Mouse (Mus musculus): ENCODE data around the gene Large1. TPM values are rescaled to one million over a fixed set of nuclear protein-coding genes. Genes with fewer than 3 reads are reported as not detected.
"Not testable (repeated sequence)": the region's sequence is repeated elsewhere in the genome, so short reads cannot be mapped to it uniquely, and the experiment has no call there.

Gene Large1
- polyA plus RNA-seq (2015; fragmentation: Nextera tagmentation; extraction: Ambion mirVana) = 9.9 and 11.9 TPM in 2 replicates

DNA sequence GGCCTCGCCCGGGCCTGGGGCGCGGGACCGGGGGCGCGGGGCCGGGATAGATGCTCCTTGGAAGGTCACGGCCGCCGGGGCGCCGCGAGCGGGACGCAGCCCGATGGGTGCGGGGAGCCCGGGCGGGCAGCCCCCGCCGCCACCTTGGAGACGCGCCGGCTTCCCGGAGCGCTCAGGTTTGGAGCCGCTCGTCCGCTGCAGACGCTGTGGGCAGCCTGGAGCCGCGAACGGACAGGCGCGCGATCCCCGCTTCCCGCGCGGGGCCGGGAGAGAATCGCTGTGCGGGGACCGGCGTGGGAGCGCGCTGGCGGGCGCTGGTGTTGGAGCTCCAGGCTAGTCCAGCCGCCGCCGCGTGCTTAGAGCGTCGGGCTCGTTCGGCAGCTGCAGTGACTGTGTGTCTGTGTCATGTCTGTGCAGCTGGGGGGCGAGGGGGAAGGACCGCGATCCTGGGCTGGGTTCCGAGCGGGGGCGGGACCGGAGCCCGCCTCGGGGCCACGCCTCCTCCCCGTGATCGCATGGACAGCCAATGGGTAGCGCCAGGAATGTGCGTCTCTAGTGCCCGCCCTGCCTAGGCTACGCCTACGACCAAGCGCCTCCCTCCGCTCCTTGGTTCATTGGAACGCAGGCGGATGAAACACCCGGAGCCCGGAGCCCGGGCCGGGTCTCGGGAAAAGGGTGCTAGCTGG, at the start of gene Large1:
TSS of gene Large1 (minus strand) at position 433 of the 686 bp plus-strand sequence.
- no peaks in the 10 kb centered on the region for H3K27me3 ChIP-seq
- peak within 1 kb of the TSS; percentile 89 for H3K9ac ChIP-seq (replicated peaks)
- peak; percentile 99 for ATAC-seq
- H3K4me3 ChIP-seq (replicated peaks) = peak within 1 kb of the TSS; percentile 85
- no peaks in the 10 kb centered on the region for H3K36me3 ChIP-seq
- WGBS = under 1% methylated on average over 71 of the region's 84 CpGs
- H3K27ac ChIP-seq = peak within 1 kb of the TSS; percentile 94
- H3K4me1 ChIP-seq (replicated peaks) = peaks cover 52% of the 10 kb centered on the region
- no peaks in the 10 kb centered on the region for H3K9me3 ChIP-seq
- peak within 1 kb of the TSS; percentile 87 for H3K4me2 ChIP-seq (replicated peaks)

DNA sequence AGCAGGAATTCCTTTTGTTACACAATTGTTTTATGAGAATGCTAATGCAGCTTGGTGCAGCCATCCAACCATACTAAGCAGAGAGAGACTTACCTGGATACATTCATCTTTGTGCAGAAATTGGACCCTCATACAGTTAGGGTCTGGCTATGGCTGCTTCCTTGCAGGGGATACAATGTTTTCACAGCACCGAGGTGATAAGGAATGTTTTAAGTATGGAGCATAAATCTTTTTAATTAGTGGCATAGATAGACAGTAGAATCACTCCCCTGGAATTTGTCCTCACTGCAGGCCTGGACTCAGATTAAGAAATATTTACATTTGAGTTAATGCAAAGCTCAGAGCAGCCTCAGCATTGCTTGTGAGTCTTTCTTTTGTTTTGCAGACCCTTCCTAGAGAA, 47.0 kb upstream of the Large1 start:
- Histone ChIP-seq H3K27ac (no peak overlapping the region), H3K36me3 (no peaks in the 10 kb centered on the region), H3K9ac (replicated peaks) (no peak overlapping the region), H3K4me2 (replicated peaks) (no peak overlapping the region), H3K4me1 (replicated peaks) (no peaks in the 10 kb centered on the region), H3K9me3 (no peaks in the 10 kb centered on the region), H3K27me3 (no peaks in the 10 kb centered on the region), H3K4me3 (replicated peaks) (no peak overlapping the region)
- 42% methylated on average over 1 of the region's 1 CpGs for WGBS
- ATAC-seq = no peak

DNA sequence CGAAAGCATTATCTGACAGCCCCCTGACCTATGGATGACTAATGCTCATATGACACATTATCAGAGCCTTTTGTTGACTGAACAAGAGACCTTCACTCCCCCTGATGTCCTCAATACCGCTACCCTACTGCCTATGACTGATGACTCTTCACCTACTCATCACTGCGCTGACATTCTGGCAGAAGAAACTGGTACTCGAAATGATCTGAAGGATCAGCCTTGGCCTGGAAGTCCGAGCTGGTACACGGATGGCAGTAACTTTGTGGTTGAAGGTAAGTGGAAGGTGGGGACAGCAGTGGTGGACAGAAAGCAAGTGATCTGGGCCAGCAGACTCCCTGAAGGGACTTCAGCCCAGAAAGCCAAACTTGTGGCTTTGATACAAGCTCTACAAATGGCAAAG, 19.7 kb upstream of the Large1 start:
- not testable (repeated sequence) for ATAC-seq; H3K27me3 ChIP-seq; H3K27ac ChIP-seq; H3K36me3 ChIP-seq; H3K4me2 ChIP-seq (replicated peaks); H3K9ac ChIP-seq (replicated peaks); H3K9me3 ChIP-seq; H3K4me1 ChIP-seq (replicated peaks); H3K4me3 ChIP-seq (replicated peaks)
- WGBS = 92% methylated on average over 6 of the region's 6 CpGs

DNA sequence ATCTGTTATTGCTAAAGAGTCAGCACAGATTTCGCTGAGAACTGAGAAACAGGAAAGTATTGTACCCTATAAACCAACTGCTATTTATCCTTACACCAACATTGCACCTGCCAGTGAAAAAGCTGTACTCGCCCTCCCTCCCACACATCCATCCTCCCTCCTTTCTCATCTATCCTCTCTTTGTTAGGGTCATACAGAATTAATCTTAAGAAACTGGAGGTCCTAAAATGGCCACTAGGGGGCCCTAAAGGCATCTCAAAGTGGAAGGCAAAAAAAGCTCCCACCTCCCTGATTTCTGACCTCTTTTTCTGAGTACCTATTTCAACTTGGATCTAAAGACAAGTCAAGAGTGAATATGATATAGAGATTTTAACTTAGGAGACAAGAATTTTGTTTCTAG, 2.6 kb upstream of the Large1 start:
- H3K27me3 ChIP-seq = no peaks in the 10 kb centered on the region
- H3K4me3 ChIP-seq (replicated peaks) = no peak overlapping the region
- 23% methylated on average over 2 of the region's 2 CpGs for WGBS
- H3K36me3 ChIP-seq = no peaks in the 10 kb centered on the region
- no peak for ATAC-seq
- no peak overlapping the region for H3K27ac ChIP-seq
- no peak overlapping the region for H3K9ac ChIP-seq (replicated peaks)
- peak overlapping the region; percentile 87 for H3K4me2 ChIP-seq (replicated peaks)
- no peaks in the 10 kb centered on the region for H3K9me3 ChIP-seq
- peaks cover 26% of the 10 kb centered on the region for H3K4me1 ChIP-seq (replicated peaks)

DNA sequence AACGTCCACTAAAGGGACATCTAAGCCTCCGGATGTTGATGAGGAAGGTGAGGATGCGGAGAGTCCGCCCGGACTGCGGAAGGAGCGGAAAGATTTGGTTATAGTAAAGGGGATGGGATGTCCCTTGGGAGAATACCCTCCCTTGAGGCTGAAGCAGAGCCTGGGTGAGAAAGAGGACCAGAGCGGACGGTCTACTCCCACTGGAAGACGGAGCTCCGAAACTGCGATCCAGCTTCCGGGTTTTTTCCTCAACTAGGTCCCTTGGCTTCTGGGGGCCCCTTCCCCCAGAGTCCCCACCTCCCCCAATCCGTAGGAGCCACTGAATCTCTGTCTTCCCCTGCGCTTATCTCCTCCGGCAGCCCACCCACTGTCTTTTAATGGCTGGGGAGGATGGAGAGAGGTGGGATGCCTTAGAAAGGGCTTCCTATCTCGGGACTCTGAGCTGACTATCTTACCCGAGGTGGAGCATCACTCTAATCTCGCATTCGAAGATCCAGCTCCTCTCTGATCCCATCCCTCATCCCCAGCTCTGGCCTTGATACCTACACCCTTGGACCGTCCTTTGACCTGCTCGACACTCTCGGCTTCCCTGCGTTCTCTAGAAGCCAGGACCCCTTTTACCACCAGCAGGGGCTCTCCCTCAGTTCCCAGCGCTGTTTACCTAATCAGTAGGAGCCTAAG, 1.0 kb upstream of the Large1 start:
- Histone ChIP-seq H3K9me3 (no peaks in the 10 kb centered on the region), H3K36me3 (no peaks in the 10 kb centered on the region), H3K27me3 (no peaks in the 10 kb centered on the region), H3K9ac (replicated peaks) (peak overlapping the region; percentile 66), H3K27ac (peak overlapping the region; percentile 85), H3K4me2 (replicated peaks) (peak overlapping the region; percentile 87), H3K4me3 (replicated peaks) (peak overlapping the region; percentile 85), H3K4me1 (replicated peaks) (peaks cover 42% of the 10 kb centered on the region)
- peak; percentile 41 for ATAC-seq
- WGBS = under 1% methylated on average over 25 of the region's 25 CpGs

DNA sequence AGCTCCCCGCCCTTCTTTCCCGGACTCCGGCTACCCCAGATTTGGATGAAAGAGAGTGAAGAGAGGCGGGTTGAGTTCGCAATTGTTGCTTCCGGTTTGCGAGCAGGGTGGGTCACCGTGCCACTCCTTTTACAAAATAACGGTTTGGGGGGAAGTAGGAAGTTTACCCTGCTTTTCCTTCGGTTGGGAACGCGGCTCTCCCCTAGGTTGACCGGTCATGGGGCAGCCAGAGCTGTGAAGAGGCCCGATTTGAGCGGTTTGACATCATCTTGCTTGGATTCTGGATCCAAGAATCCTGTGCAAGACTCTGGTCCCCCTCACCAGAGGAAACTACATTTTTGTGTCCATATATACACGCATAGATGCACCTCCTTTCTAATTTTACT, 447 bp upstream of the Large1 start:
- Histone ChIP-seq H3K36me3 (no peaks in the 10 kb centered on the region), H3K4me2 (replicated peaks) (peak overlapping the region; percentile 87), H3K9ac (replicated peaks) (peak overlapping the region; percentile 66), H3K4me3 (replicated peaks) (peak overlapping the region; percentile 85), H3K4me1 (replicated peaks) (peaks cover 47% of the 10 kb centered on the region), H3K27ac (peak overlapping the region; percentile 85), H3K9me3 (no peaks in the 10 kb centered on the region), H3K27me3 (no peaks in the 10 kb centered on the region)
- WGBS = under 1% methylated on average over 16 of the region's 16 CpGs
- peak; percentile 53 for ATAC-seq

DNA sequence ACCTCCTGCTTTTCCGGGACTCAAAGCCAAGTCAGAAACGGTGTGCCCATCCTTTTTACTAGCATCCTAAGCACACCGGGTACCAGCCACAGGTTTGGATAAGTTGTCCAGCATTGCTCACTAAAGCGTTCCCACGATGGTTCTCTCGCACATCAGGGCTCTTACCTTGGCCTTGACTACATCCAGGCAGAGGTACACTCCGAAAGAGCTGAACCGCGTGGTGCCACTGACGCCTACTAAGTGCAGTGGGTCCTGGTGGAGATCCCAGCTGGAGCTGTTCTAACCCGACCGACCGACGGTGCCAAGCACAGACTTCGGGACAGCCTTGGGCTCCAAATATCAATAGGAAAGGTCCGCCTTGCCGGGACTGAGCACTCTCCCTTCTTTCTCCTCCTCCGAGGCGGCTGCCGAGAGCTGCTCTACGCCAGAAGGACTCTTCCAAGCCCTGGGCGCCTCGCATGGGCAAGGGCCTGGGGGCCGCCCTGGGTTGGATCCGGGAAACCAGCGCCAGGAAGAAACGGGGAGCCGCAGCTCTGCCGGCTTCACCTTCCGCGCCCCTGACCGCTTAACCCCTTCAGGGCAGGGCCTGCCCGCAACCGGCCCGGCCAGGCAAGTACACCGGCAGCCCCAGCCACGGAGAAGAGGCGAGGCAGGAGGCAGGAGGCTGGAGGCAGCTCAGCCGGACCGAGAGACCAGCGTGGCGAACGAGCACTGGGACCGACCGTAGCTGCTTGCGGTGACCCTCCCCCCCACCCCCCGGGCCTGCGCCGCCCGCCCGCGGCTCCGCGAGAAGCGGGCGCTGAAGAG, 836 bp downstream of the Large1 start:
- Histone ChIP-seq H3K4me2 (replicated peaks) (peak overlapping the region; percentile 87), H3K4me1 (replicated peaks) (peaks cover 52% of the 10 kb centered on the region), H3K9me3 (no peaks in the 10 kb centered on the region), H3K27ac (peak overlapping the region; percentile 94), H3K27me3 (no peaks in the 10 kb centered on the region), H3K36me3 (no peaks in the 10 kb centered on the region), H3K9ac (replicated peaks) (peak overlapping the region; percentile 89), H3K4me3 (replicated peaks) (peak overlapping the region; percentile 85)
- ATAC-seq = peak; percentile 41
- under 1% methylated on average over 47 of the region's 56 CpGs for WGBS

DNA sequence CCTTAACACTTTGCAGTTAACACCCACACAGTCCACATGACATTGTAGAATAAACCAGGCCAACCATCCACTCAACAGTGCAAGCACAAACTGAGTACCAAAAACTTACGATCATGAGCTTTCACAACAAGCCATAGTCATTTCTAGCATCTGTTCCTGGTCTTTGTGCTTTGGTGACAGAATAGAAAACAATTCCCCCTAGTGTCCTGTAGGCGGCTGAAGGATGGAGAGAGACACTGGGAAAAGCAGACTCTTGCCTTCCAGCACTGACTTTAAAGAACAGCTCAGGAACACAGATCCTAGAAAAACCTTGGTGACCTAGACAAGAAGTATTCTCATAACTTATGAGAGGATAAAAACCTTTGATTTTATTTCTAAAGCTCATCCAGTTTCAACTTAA, 3.0 kb downstream of the Large1 start:
- WGBS = 18% methylated on average over 2 of the region's 2 CpGs
- Histone ChIP-seq H3K27ac (no peak overlapping the region), H3K4me2 (replicated peaks) (peak overlapping the region; percentile 87), H3K9ac (replicated peaks) (no peak overlapping the region), H3K4me3 (replicated peaks) (peak overlapping the region; percentile 85), H3K36me3 (no peaks in the 10 kb centered on the region), H3K4me1 (replicated peaks) (peaks cover 46% of the 10 kb centered on the region), H3K27me3 (no peaks in the 10 kb centered on the region), H3K9me3 (no peaks in the 10 kb centered on the region)
- ATAC-seq = no peak

DNA sequence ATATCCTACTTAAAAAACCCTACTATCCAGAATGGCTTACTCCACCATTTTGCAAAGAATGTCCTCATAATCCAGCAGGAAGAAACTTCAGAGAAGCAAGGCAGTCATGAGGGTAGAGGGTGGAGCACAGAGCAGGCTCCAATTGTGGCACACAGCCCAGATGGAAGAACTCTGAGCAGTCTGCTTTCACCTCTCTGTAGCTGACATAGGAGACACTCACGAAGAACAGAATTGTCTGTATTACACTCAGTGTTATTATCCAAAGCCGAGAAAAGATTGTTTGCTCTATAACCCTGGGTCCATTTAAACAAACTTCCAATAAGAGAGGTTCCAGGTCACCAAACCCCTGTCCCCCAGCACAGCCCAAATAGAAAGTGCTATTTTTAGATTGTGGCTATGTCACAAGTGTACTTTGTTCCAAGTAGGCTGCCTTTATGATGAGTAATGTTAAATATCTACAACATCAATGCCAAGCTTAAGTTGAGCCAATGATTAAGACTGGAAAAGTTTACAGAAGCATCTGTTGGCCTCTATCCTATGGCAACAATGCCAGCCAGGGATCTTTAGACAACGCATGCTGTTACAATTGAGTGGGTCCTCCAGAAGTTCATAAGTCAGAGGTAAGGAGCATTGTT, 10.5 kb downstream of the Large1 start:
- H3K27ac ChIP-seq = no peak overlapping the region
- no peaks in the 10 kb centered on the region for H3K9me3 ChIP-seq
- ATAC-seq = no peak
- no peaks in the 10 kb centered on the region for H3K27me3 ChIP-seq
- H3K4me3 ChIP-seq (replicated peaks) = no peak overlapping the region
- 83% methylated on average over 3 of the region's 3 CpGs for WGBS
- no peak overlapping the region for H3K4me2 ChIP-seq (replicated peaks)
- H3K4me1 ChIP-seq (replicated peaks) = no peaks in the 10 kb centered on the region
- H3K9ac ChIP-seq (replicated peaks) = no peak overlapping the region
- H3K36me3 ChIP-seq = no peaks in the 10 kb centered on the region

DNA sequence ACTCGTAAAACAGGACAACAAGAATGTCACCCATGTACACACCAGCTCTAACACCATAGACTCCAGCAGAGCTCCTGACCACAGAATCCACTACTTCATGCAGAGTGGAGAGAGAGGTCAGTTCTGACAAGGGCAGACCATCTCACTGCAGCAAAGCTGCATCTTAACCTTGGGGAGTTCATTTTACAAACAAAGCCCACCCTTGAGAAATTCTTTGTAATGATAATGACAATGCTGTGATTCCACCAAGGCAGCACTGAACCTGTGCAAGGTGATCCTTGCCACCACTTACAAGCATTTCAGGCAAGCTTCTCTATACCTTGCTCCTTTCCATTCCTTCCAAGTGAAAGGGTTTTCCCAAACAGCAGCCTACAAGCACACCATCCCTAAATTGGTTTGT, 16.5 kb downstream of the Large1 start:
- no peak overlapping the region for H3K4me2 ChIP-seq (replicated peaks)
- H3K27me3 ChIP-seq = no peaks in the 10 kb centered on the region
- H3K9ac ChIP-seq (replicated peaks) = no peak overlapping the region
- no peak overlapping the region for H3K27ac ChIP-seq
- no peak overlapping the region for H3K4me3 ChIP-seq (replicated peaks)
- peaks cover 8% of the 10 kb centered on the region; the same call in 1 of the 2 replicates for H3K36me3 ChIP-seq
- H3K4me1 ChIP-seq (replicated peaks) = no peaks in the 10 kb centered on the region
- 69% methylated on average over 1 of the region's 1 CpGs for WGBS
- no peaks in the 10 kb centered on the region for H3K9me3 ChIP-seq
- ATAC-seq = no peak

DNA sequence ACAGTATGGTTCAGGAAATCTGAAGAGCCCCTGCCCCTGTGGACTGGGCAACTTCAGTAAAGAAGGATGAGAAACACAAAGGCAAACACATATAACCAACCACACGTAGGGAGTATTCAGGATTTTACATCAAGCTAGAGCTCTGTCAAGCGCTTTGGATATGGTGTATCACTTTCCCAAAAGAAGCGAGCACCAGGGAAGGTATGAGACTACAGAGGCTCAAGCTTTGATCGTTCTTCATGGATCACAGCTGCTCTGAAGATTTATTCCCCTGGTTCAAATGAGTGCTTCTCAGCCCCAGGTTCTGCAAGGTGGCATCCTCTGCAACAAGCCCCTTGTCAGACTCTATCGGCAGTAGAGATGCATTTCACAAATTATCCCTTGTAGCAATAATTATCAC, 24.2 kb downstream of the Large1 start:
- Histone ChIP-seq H3K4me3 (replicated peaks) (no peak overlapping the region), H3K9ac (replicated peaks) (no peak overlapping the region), H3K27ac (no peak overlapping the region), H3K36me3 (peaks cover 8% of the 10 kb centered on the region; the same call in 1 of the 2 replicates), H3K9me3 (no peaks in the 10 kb centered on the region), H3K4me2 (replicated peaks) (no peak overlapping the region), H3K27me3 (no peaks in the 10 kb centered on the region), H3K4me1 (replicated peaks) (peaks cover 5% of the 10 kb centered on the region; the same call in 1 of the 2 replicates)
- ATAC-seq = no peak
- 89% methylated on average over 5 of the region's 5 CpGs for WGBS

Data from midbrain, embryonic 13.5 days (tissue).